Mouse (Mus musculus): ENCODE data around the gene Olfr691. TPM values are rescaled to one million over a fixed set of nuclear protein-coding genes. Genes with fewer than 3 reads are reported as not detected.
"Not testable (repeated sequence)": the region's sequence is repeated elsewhere in the genome, so short reads cannot be mapped to it uniquely, and the experiment has no call there.

Gene Olfr691
- polyA plus RNA-seq (2016; fragmentation: Nextera tagmentation; extraction: Ambion mirVana), result not detected in 2 replicates

GRCm38 (mm10) chr7:105342170-105342569 lies at the start of gene Olfr691:
Gene Olfr691 (minus strand): TSS chr7:105342270.
- no peak for DNase-seq (ENCODE audit: low spot score)
- Histone ChIP-seq H3K4me1 (no peaks in the 10 kb centered on the region), H3K27me3 (ENCODE audit: low read depth, poor library complexity, severe bottlenecking) (no peaks in the 10 kb centered on the region), H3K4me3 (no peak within 1 kb of the TSS), H3K9me3 (replicated peaks) (no peaks in the 10 kb centered on the region), H3K36me3 (no peaks in the 10 kb centered on the region), H3K27ac (replicated peaks) (no peak within 1 kb of the TSS)
- WGBS, result 61% methylated on average over 1 of the region's 1 CpGs

GRCm38 (mm10) chr7:105390236-105390635 lies 48.2 kb upstream of the Olfr691 start:
- DNase-seq (ENCODE audit: low spot score), result no peak
- Histone ChIP-seq H3K9me3 (replicated peaks) (no peaks in the 10 kb centered on the region), H3K27me3 (ENCODE audit: low read depth, poor library complexity, severe bottlenecking) (no peaks in the 10 kb centered on the region), H3K36me3 (peaks cover 60% of the 10 kb centered on the region), H3K4me3 (no peak overlapping the region), H3K4me1 (no peaks in the 10 kb centered on the region), H3K27ac (replicated peaks) (no peak overlapping the region)
- WGBS, result 89% methylated on average over 2 of the region's 2 CpGs

GRCm38 (mm10) chr7:105387696-105388095 lies 45.6 kb upstream of the Olfr691 start:
- 98% methylated on average over 2 of the region's 2 CpGs for WGBS
- H3K27ac ChIP-seq (replicated peaks), result no peak overlapping the region
- H3K4me1 ChIP-seq, result no peaks in the 10 kb centered on the region
- H3K9me3 ChIP-seq (replicated peaks), result no peaks in the 10 kb centered on the region
- no peak for DNase-seq (ENCODE audit: low spot score)
- H3K27me3 ChIP-seq (ENCODE audit: low read depth, poor library complexity, severe bottlenecking), result no peaks in the 10 kb centered on the region
- H3K36me3 ChIP-seq, result peaks cover 82% of the 10 kb centered on the region
- H3K4me3 ChIP-seq, result no peak overlapping the region

- Histone ChIP-seq H3K4me1 (no peaks in the 10 kb centered on the region), H3K4me3 (no peak overlapping the region), H3K9me3 (replicated peaks) (no peaks in the 10 kb centered on the region), H3K27ac (replicated peaks) (no peak overlapping the region), H3K27me3 (ENCODE audit: low read depth, poor library complexity, severe bottlenecking) (no peaks in the 10 kb centered on the region), H3K36me3 (peaks cover 99% of the 10 kb centered on the region)
- 94% methylated on average over 3 of the region's 3 CpGs for WGBS
- no peak for DNase-seq (ENCODE audit: low spot score)
Measured at GRCm38 (mm10) chr7:105380329-105380728, 38.3 kb upstream of the Olfr691 start.

GRCm38 (mm10) chr7:105374866-105375265 lies 32.8 kb upstream of the Olfr691 start, which contains the start of gene Gm5901:
Gene Gm5901 (plus strand): TSS chr7:105375038.
- Histone ChIP-seq H3K4me3 (no peak within 1 kb of the TSS), H3K27ac (replicated peaks) (no peak within 1 kb of the TSS), H3K4me1 (no peaks in the 10 kb centered on the region), H3K36me3 (peaks cover 78% of the 10 kb centered on the region), H3K9me3 (replicated peaks) (no peaks in the 10 kb centered on the region), H3K27me3 (ENCODE audit: low read depth, poor library complexity, severe bottlenecking) (no peaks in the 10 kb centered on the region)
- WGBS, result 81% methylated on average over 1 of the region's 1 CpGs
- DNase-seq (ENCODE audit: low spot score), result no peak

GRCm38 (mm10) chr7:105373976-105374375 lies 31.9 kb upstream of the Olfr691 start:
- H3K36me3 ChIP-seq, result peaks cover 69% of the 10 kb centered on the region

GRCm38 (mm10) chr7:105373509-105373908 lies 31.4 kb upstream of the Olfr691 start:
- Histone ChIP-seq H3K4me1 (no peaks in the 10 kb centered on the region), H3K36me3 (peaks cover 64% of the 10 kb centered on the region), H3K27me3 (ENCODE audit: low read depth, poor library complexity, severe bottlenecking) (no peaks in the 10 kb centered on the region), H3K27ac (replicated peaks) (no peak overlapping the region), H3K9me3 (replicated peaks) (no peaks in the 10 kb centered on the region), H3K4me3 (no peak overlapping the region)
- WGBS, result 92% methylated on average over 4 of the region's 4 CpGs
- no peak for DNase-seq (ENCODE audit: low spot score)

More at GRCm38 (mm10) chr7:105373976-105374375, 31.9 kb upstream of the Olfr691 start:
- Histone ChIP-seq H3K27me3 (ENCODE audit: low read depth, poor library complexity, severe bottlenecking) (no peaks in the 10 kb centered on the region), H3K9me3 (replicated peaks) (no peaks in the 10 kb centered on the region), H3K4me3 (no peak overlapping the region), H3K27ac (replicated peaks) (no peak overlapping the region), H3K4me1 (no peaks in the 10 kb centered on the region)
- no peak for DNase-seq (ENCODE audit: low spot score)
- WGBS, result 93% methylated on average over 3 of the region's 3 CpGs

GRCm38 (mm10) chr7:105372912-105373311 lies 30.8 kb upstream of the Olfr691 start:
- Histone ChIP-seq H3K27me3 (ENCODE audit: low read depth, poor library complexity, severe bottlenecking) (no peaks in the 10 kb centered on the region), H3K4me3 (no peak overlapping the region), H3K36me3 (peaks cover 58% of the 10 kb centered on the region), H3K4me1 (no peaks in the 10 kb centered on the region), H3K27ac (replicated peaks) (no peak overlapping the region), H3K9me3 (replicated peaks) (no peaks in the 10 kb centered on the region)
- WGBS, result 92% methylated on average over 1 of the region's 1 CpGs
- no peak for DNase-seq (ENCODE audit: low spot score)

- WGBS, result 92% methylated on average over 4 of the region's 4 CpGs
- H3K27ac ChIP-seq (replicated peaks), result no peak overlapping the region
- no peaks in the 10 kb centered on the region for H3K27me3 ChIP-seq (ENCODE audit: low read depth, poor library complexity, severe bottlenecking)
- no peak overlapping the region for H3K4me3 ChIP-seq
- no peak for DNase-seq (ENCODE audit: low spot score)
- peaks cover 17% of the 10 kb centered on the region for H3K36me3 ChIP-seq
- H3K4me1 ChIP-seq, result no peaks in the 10 kb centered on the region
- H3K9me3 ChIP-seq (replicated peaks), result no peaks in the 10 kb centered on the region
Measured at GRCm38 (mm10) chr7:105368521-105368920, 26.5 kb upstream of the Olfr691 start.

- WGBS, result 90% methylated on average over 1 of the region's 1 CpGs
- no peaks in the 10 kb centered on the region for H3K4me1 ChIP-seq
Measured at GRCm38 (mm10) chr7:105367930-105368329, 25.9 kb upstream of the Olfr691 start, which contains the start of gene Olfr692. Gene Olfr692 (plus strand): TSS chr7:105368230.

GRCm38 (mm10) chr7:105367268-105367667 lies 25.2 kb upstream of the Olfr691 start:
- Histone ChIP-seq H3K27ac (replicated peaks) (no peak overlapping the region), H3K9me3 (replicated peaks) (no peaks in the 10 kb centered on the region), H3K4me3 (no peak overlapping the region), H3K36me3 (peaks cover 7% of the 10 kb centered on the region), H3K27me3 (ENCODE audit: low read depth, poor library complexity, severe bottlenecking) (no peaks in the 10 kb centered on the region), H3K4me1 (no peaks in the 10 kb centered on the region)
- DNase-seq (ENCODE audit: low spot score), result no peak
- WGBS, result 89% methylated on average over 5 of the region's 5 CpGs

More at GRCm38 (mm10) chr7:105367930-105368329, 25.9 kb upstream of the Olfr691 start, which contains the start of gene Olfr692:
- Histone ChIP-seq H3K9me3 (replicated peaks) (no peaks in the 10 kb centered on the region), H3K27me3 (ENCODE audit: low read depth, poor library complexity, severe bottlenecking) (no peaks in the 10 kb centered on the region), H3K27ac (replicated peaks) (no peak within 1 kb of the TSS), H3K36me3 (peaks cover 11% of the 10 kb centered on the region), H3K4me3 (no peak within 1 kb of the TSS)
- DNase-seq (ENCODE audit: low spot score), result no peak

- H3K27ac ChIP-seq (replicated peaks), result no peak overlapping the region
- no peaks in the 10 kb centered on the region for H3K4me1 ChIP-seq
- no peaks in the 10 kb centered on the region for H3K36me3 ChIP-seq
- H3K4me3 ChIP-seq, result no peak overlapping the region
- WGBS, result 84% methylated on average over 2 of the region's 2 CpGs
- no peaks in the 10 kb centered on the region for H3K9me3 ChIP-seq (replicated peaks)
- DNase-seq (ENCODE audit: low spot score), result no peak
- no peaks in the 10 kb centered on the region for H3K27me3 ChIP-seq (ENCODE audit: low read depth, poor library complexity, severe bottlenecking)
Measured at GRCm38 (mm10) chr7:105361713-105362112, 19.6 kb upstream of the Olfr691 start.

- not testable (repeated sequence) for H3K27ac ChIP-seq (replicated peaks); H3K4me1 ChIP-seq; H3K27me3 ChIP-seq (ENCODE audit: low read depth, poor library complexity, severe bottlenecking); H3K36me3 ChIP-seq; DNase-seq (ENCODE audit: low spot score); H3K9me3 ChIP-seq (replicated peaks); H3K4me3 ChIP-seq
- WGBS, result 98% methylated on average over 1 of the region's 2 CpGs
Measured at GRCm38 (mm10) chr7:105356487-105356886, 14.4 kb upstream of the Olfr691 start.

GRCm38 (mm10) chr7:105356064-105356463 lies 14.0 kb upstream of the Olfr691 start:
- DNase-seq (ENCODE audit: low spot score); H3K27ac ChIP-seq (replicated peaks); H3K4me1 ChIP-seq; H3K9me3 ChIP-seq (replicated peaks); H3K4me3 ChIP-seq; H3K36me3 ChIP-seq; H3K27me3 ChIP-seq (ENCODE audit: low read depth, poor library complexity, severe bottlenecking): not testable (repeated sequence)
- WGBS, result no CpG with 5 or more reads among the region's 5 CpGs

Data from midbrain, embryonic 10.5 days (tissue).